Mouse (Mus musculus) NIH3T3 (cell line): ENCODE data around the gene Ifnab.

Source experiments
- DNase-seq: peaks from one replicate; pipeline ENCODE4 v3.0.0-alpha.2; 2012; ENCODE audit warnings: low read depth

Gene Ifnab

DNA sequence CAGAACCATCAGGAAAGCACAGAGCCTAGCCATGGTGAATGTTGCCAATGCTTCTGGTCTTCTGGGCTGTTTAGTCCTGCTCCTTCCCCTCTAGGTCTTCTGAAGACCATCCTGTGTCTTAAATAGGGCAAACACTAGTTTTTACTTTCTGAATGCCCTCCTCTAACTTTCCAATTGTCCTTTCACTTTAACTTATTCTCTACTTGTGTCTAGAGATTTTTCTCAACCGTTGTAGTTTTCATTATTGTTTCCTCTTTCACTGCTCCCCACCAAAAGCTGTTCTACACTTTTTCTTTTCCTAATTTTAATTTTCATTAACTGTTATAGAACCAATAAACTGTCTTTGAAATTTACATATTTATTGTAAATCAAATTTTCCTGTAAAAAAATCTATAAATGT lies 14.3 kb downstream of the Ifnab start, which contains the start of gene Ifna16:
TSS of gene Ifna16 (minus strand) at position 101 of the 400 bp plus-strand sequence.
- DNase-seq = no peak

DNA sequence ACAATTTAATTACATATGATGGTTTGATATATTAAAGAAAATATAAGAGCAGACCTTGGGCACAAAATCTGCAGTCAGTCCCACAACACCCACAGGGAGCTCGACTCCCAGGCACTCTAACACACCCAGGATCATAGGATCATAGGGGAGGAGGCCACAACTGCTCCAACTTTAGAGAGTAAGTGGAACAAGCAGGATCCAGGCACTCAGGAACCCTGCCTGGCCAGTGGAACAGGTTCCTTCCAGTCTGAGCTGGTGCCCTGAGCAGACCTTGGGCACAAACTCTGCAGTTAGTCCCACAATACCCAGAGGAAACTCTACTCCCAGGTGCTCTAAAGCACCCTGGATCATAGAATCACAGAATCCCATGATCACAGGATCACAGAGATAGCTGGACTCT lies 35.7 kb downstream of the Ifnab start:
- DNase-seq = no peak

DNA sequence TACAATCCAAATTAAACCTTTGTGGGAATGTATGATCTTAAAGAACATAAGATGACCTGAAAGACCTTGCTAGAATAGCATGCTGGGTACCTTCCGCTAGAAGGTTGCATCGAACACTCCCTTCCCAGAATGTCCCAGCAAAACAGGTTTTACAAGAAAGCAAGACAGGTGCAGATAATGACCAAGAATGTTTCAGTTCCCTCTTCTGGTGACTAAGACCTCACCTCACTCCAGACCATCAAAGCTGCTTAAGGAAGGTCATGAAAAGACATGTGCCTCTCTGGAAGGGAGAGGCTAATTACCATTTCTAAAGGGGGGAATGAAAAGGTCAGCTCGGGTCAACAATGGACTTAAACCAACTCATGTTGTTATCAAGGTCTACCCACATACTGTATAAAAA lies 37.5 kb downstream of the Ifnab start:
- no peak for DNase-seq

DNA sequence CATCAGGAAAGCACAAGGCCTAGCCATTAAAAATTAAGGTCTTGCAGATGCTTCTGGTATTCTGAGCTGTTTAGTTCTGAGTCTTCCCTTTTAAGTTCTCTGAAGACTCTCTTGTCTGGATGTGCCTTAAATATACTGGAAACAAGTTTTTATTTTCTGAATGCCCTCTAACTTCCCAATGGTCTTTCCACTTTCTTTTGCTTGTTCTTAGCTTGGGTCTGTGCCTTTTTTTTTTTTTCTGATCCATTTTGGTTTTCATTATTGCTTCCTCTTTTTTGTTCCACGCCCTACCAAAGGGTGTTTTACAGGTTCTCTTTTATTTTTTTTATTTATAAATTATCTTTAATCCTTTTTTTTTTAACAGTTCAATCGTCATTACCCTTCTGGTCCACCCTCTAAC lies 46.8 kb downstream of the Ifnab start, which contains the start of gene Ifna13:
TSS of gene Ifna13 (minus strand) at position 101 of the 400 bp plus-strand sequence.
- no peak for DNase-seq

DNA sequence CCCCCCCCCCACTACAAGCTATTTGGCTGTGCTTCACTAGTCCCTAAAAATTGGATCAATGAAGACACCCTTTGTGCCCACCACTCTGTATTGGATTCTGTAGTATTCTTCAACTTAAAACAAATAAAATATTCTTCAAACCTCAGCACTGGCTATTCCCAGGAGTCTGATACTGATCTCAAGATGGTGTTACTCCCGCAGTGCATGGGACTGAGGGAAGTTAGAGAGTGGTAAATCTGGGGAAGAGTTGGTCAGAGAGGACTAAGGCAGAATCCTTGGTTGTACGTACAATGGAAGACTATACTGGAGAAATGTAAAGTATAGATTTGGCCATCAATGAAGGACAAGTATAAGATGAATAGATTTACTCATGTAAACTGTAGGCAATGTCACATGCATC lies 48.6 kb downstream of the Ifnab start:
- DNase-seq = no peak

DNA sequence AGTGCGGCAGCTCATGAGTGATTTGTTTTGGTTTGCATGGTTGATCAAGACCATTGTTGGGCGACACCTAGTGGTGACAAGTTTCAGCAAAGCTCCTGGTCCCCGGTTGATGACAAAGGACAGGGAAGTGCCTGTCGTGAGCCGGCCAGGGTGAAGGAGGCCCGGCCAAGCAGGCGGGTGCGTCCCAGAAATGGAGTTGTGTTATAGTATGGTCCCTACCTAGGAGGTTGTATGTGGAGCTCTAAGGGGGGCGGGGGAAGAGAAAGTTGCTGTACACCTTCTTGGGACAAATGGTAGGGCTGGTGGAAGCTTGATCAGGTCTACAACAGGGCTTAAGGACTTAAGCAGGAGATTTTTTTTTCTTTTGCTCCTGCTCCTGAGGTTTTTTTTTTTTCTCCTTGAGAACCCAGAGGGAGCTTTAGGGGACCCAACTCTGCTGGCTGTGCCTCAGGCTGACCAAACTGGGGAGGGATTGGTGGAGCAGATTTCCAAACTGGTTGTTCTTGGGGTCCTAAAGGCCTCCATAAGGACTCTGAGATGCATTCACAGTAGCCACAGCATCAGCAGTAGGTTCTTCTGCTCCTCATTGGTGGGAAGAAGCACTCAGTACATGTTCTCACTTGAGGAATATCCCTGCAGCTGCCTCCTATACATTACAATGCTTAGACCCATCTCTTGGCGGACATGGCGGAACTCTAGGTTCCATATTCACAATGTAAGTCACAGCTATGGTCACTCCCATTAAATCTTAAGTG lies 49.9 kb downstream of the Ifnab start:
- peak; percentile 100 for DNase-seq

DNA sequence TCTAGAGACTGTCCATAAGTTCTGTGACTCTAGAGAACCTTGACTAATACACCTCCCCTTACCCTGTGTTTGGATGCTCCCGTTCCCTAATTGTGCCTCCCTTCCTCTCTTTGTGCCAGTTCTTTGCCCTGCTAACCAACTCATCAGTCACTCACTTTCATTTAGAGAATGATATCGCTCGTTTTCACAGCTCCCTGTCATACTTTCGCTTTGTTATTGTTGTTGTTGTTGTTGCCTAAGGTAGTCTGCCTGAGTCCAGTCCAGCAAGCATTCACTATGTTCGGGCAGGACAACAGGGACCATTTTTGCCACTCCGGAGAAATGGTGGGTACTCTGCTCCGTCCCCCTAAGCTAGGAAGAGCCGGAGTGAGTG lies 50.5 kb downstream of the Ifnab start:
- DNase-seq = no peak
